Mouse (Mus musculus) thymus, adult 2 months (tissue): ENCODE data around the gene Mpzl1. TPM values are rescaled to one million over a fixed set of nuclear protein-coding genes. Genes with fewer than 3 reads are reported as not detected.

Experiments used
- DNase-seq: peaks from one replicate; pipeline ENCODE4 v3.0.0; 2021
- H3K27ac ChIP-seq: fragments of 200-500 bp; 2 replicates; pipeline ENCODE4 v1.5.1; 2012; ENCODE audit warnings: low read length, control low read depth; ENCODE audit not compliant: control insufficient read depth, insufficient read depth
- H3K27me3 ChIP-seq: fragments of 200-500 bp; 2 replicates; pipeline ENCODE4 v1.6.1; 2012; ENCODE audit warnings: mild to moderate bottlenecking, low read length, moderate library complexity, mixed read lengths; ENCODE audit not compliant: control insufficient read depth, insufficient read depth
- H3K36me3 ChIP-seq: fragments of 200-500 bp; 2 replicates; pipeline ENCODE4 v1.6.1; 2012; ENCODE audit warnings: mild to moderate bottlenecking, low read length, moderate library complexity; ENCODE audit not compliant: control insufficient read depth, insufficient read depth
- H3K4me1 ChIP-seq: fragments of 200-500 bp; replicated peaks from 2 replicates; pipeline ENCODE4 v1.6.1; 2012; ENCODE audit warnings: low read length; ENCODE audit not compliant: control insufficient read depth, insufficient read depth
- H3K4me3 ChIP-seq: fragments of 200-500 bp; 2 replicates; pipeline ENCODE4 v1.5.1; 2012; ENCODE audit warnings: mild to moderate bottlenecking, low read length, control low read depth, moderate library complexity; ENCODE audit not compliant: control insufficient read depth, insufficient read depth
- CTCF ChIP-seq: fragments of 200-500 bp; IDR thresholded peaks from 2 replicates; pipeline ENCODE4 v1.5.1; 2012; ENCODE audit warnings: mild to moderate bottlenecking, control low read depth, low read length, moderate library complexity, borderline replicate concordance; ENCODE audit not compliant: control insufficient read depth, poor library complexity, insufficient read depth; ENCODE audit errors: extremely low read depth
- POLR2A ChIP-seq: fragments of 200-500 bp; IDR thresholded peaks from 2 replicates; pipeline ENCODE4 v1.6.1; 2012; ENCODE audit warnings: mild to moderate bottlenecking, low read length, control low read depth, moderate library complexity; ENCODE audit not compliant: control insufficient read depth, poor library complexity, insufficient read depth; ENCODE audit errors: extremely low read depth
- WGBS: fragments of 180-500 bp; shearing (Covaris S2); methylation state at CpG from one replicate; pipeline ENCODE4 v1.1.7; 2018; 5-methylcytosine and 5-hydroxymethylcytosine counted together
- polyA plus RNA-seq: library from polyadenylated mRNA; depleted of rRNA; stranded (reverse); fragments of >200 nt; gene quantifications from 2 replicates; pipeline ENCODE4 v1.2.3, GENCODE M21; 2012

The Mpzl1 gene
- polyA plus RNA-seq, 1 experiment: 5.9 TPM

DNA sequence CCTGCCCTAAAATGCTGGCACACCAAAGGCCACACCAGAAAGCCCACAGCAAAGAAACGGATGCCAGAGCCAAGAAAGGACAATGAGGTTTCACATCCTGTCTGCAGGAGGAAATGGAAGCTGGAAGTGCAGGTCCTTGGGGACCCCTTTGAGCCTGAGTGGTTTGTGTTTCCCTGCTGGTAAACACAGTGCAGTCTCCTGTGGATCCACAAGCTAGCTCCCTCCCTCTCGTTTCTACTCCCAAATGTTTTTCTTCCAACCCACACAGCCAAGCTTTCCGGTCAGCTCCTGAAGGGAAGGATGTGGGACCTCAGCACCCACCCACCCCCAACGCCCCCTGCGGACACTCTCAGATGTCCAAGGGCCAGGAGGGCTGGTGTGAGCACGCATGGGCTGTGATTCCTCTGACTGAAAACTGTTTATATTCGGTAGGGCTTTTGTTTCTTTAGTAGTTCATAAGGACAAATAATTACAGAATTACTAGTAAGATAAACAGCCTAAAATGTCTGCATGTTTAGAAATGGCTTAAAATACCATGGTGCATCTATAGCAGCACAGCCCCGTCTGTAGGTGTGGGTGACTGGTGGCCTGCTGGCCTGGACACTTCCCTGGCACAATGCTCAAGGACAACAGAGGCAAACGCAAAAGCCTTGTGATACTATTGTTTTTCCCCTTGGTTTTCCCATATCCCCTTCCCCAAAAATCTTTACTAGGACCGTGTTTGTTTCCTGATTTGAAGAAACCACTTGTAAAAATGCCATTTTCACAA, 44.9 kb downstream of the Mpzl1 start:
- TF ChIP-seq CTCF: no peak
- no peak for TF ChIP-seq POLR2A
- H3K27ac ChIP-seq: no peak overlapping the region
- WGBS: 80% methylated on average over 10 of the region's 10 CpGs

GRCm38 (mm10) chr1:165587845-165588244, 46.5 kb downstream of the Mpzl1 start:
- no peaks in the 10 kb centered on the region for H3K36me3 ChIP-seq
- no peak for DNase-seq
- TF ChIP-seq POLR2A: no peak
- no peak for TF ChIP-seq CTCF
- H3K27ac ChIP-seq: no peak overlapping the region
- H3K27me3 ChIP-seq: no peaks in the 10 kb centered on the region
- H3K4me3 ChIP-seq: no peak overlapping the region
- no peaks in the 10 kb centered on the region; the same call in 1 of the 2 replicates for H3K4me1 ChIP-seq
- 85% methylated on average over 8 of the region's 8 CpGs for WGBS

More for the DNA sequence above, 44.9 kb downstream of the Mpzl1 start:
- H3K4me1 ChIP-seq: no peaks in the 10 kb centered on the region; the same call in 1 of the 2 replicates
- no peaks in the 10 kb centered on the region for H3K27me3 ChIP-seq
- no peak overlapping the region for H3K4me3 ChIP-seq
- H3K36me3 ChIP-seq: no peaks in the 10 kb centered on the region
- DNase-seq: no peak

GRCm38 (mm10) chr1:165586366-165586765, 48.0 kb downstream of the Mpzl1 start:
- no peak overlapping the region for H3K4me3 ChIP-seq
- WGBS: 89% methylated on average over 1 of the region's 1 CpGs
- H3K27me3 ChIP-seq: no peaks in the 10 kb centered on the region
- no peak for DNase-seq
- no peaks in the 10 kb centered on the region for H3K36me3 ChIP-seq
- H3K4me1 ChIP-seq: no peaks in the 10 kb centered on the region; the same call in 1 of the 2 replicates
- no peak overlapping the region for H3K27ac ChIP-seq
- TF ChIP-seq POLR2A (no peak), CTCF (no peak)

DNA sequence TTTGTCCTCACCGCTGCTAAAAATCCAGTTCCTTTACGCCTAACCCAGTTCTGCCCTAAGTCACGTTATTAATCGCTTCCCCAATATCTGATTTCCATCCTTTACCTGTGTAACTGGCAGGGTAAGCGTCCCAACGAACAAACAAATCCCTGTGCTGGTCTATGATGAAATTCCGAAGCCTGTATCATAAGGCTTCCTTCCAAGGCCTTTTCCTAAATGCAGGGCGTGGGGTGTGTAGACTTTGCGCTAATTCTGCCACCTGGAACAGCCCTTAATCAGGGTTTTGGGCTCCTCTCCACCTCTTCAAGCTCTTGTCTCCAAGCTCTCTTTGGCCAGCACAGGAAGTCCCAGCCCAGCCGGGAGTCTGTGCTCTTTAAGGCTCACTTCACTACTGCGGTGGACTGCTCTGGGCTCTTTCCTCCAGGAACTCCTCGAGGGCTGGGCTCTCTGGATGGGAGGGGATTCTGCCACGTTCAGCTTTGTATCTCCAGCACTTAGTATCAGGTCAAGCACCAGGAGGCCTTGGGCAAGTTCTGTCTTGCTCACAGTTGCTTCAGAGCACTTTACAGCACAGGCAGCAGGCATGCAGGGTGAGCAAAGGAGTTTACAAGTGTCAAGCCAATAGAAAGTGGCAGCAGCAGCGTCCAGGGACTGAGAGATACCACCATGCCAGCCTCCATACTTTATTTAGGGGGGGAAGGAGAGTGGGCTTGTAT, 48.8 kb downstream of the Mpzl1 start:
- 88% methylated on average over 14 of the region's 14 CpGs for WGBS
- no peak overlapping the region for H3K4me3 ChIP-seq
- no peaks in the 10 kb centered on the region for H3K36me3 ChIP-seq
- no peaks in the 10 kb centered on the region for H3K27me3 ChIP-seq
- H3K4me1 ChIP-seq: no peaks in the 10 kb centered on the region
- TF ChIP-seq POLR2A (no peak), CTCF (no peak)
- H3K27ac ChIP-seq: no peak overlapping the region
- DNase-seq: no peak

DNA sequence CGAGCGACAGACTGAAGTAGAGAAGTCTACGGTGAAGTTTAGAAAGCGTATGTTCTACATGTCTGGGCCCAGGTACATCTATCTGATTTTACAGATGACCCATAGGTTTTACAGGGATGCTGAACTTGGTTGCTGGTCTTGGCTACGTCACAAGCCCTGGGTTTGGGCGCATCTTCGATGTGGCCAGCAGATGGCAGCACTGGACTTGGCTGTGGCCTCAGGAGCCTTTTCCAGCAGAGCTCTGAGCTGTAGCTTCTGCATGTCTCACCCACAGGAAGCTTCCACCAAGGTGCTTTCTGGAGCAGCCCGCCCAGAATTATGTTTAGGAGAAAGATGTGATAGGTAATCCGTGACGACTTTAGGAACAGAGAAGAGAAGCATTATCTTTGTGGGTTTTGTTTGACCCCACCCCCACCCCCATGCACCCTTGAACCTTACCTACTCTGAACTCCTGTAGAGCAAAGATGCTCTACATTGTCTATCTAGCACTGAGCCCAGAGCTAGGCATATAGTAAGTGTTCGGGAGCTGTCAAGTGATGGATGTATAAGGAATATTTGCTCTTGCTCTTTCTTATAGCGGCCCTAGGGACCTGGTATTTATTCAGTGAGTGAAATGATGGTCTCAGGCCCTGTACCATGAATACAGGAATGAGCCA, 50.7 kb downstream of the Mpzl1 start:
- Histone ChIP-seq H3K4me1 (no peaks in the 10 kb centered on the region), H3K27me3 (no peaks in the 10 kb centered on the region), H3K27ac (no peak overlapping the region), H3K4me3 (no peak overlapping the region), H3K36me3 (no peaks in the 10 kb centered on the region)
- TF ChIP-seq POLR2A (no peak), CTCF (peak; percentile 93)
- WGBS: 26% methylated on average over 12 of the region's 12 CpGs
- DNase-seq: peak; percentile 86

DNA sequence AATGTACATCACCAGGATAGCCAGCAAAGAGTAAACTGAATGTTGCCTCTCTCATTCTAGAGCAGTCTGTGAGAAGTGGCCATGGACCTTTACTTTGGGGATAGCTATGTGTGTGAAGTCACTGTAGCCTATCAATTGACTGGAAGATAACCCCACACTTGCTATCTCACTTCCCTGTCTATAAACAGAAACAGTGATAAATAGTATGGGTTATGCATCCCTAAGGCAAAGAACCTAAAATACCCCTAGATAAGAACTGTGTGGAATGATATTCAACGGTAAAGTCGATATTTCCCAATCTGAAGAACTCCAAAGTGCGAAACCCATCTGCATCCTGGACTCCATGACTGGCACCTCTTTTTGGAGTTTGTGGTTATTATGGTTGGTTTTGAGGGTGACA, 53.1 kb downstream of the Mpzl1 start:
- DNase-seq: no peak
- no peaks in the 10 kb centered on the region for H3K36me3 ChIP-seq
- H3K27me3 ChIP-seq: no peaks in the 10 kb centered on the region
- no peaks in the 10 kb centered on the region for H3K4me1 ChIP-seq
- H3K4me3 ChIP-seq: no peak overlapping the region
- WGBS: 98% methylated on average over 3 of the region's 3 CpGs
- TF ChIP-seq CTCF: no peak
- TF ChIP-seq POLR2A: no peak
- no peak overlapping the region for H3K27ac ChIP-seq
